Mouse (Mus musculus) G1E (cell line): ENCODE measurements at regions not wholly inside any gene's neighbourhood (a gene's known extent, or its start where the extent isn't known, plus 50 kb on each side); places are given as distances from the start of the nearest gene placed in this dataset.

Experiments used
- CTCF ChIP-seq: IDR thresholded peaks from 2 replicates; pipeline ENCODE4 v1.5.1; 2012; ENCODE audit warnings: low read depth, low read length, inconsistent platforms, mixed read lengths
- GATA1 ChIP-seq: IDR thresholded peaks from 2 replicates; pipeline ENCODE4 v1.6.1; 2012; ENCODE audit warnings: borderline replicate concordance, low read length, inconsistent platforms, mixed read lengths
- TAL1 ChIP-seq: conservative IDR thresholded peaks from 2 replicates; pipeline ENCODE4 v1.6.1; 2012; ENCODE audit warnings: low read depth, low read length, inconsistent platforms, mixed read lengths

- TF ChIP-seq CTCF (no peak), GATA1 (no peak), TAL1 (no peak)
Measured at GRCm38 (mm10) chr13:16320392-16320791, 308.7 kb downstream of the Inhba start.
